Mouse (Mus musculus) frontal cortex, adult (tissue): ENCODE data around the gene Igsf8.

Experiments used
- ATAC-seq: cut with Nextera tagmentation; 2 replicates; pipeline ENCODE4 v1.9.2; 2017; ENCODE audit warnings: mild to moderate bottlenecking, moderate library complexity, mixed read lengths; ENCODE audit not compliant: low TSS enrichment

Gene Igsf8

DNA sequence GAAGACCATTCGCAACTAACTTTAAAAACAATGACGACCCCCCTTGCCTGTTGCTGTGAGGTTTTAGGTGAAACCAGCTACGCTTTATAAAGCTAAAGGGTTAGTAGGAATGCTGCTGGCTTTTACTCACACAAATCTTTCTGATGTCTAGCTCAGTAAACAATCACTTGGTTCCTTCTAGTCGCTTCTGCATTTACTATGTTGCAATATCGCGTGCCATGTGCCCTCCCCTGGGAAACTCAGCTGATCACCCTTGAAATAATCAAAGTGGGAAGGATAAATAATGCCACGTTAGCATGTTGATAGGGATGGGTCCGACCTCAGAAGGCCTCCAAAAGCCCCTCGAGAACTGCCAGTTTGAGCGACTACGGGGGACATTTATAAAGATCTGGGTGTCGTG is 85.9 kb downstream of the Igsf8 start:
- ATAC-seq: no peak

DNA sequence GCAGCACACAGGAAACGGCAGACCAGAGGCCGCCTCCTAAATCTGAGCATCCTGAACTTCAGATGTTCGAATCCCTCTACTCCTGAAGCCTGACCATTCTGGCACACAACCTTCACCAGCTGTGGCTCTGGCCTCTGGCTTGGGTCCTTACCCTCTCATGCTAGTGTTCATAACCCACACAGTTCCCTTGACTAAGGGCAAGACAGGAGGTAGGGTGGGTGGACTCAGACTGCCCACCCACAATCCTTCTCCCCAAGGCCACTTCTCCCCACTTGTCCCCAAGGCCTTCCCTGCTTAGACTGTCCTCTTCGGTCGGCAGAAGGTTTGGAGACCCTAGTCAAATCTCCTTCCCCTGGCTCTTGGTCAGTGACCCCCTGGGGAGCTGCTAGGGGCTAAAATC is 88.1 kb downstream of the Igsf8 start:
- ATAC-seq: no peak

GRCm38 (mm10) chr1:172349916-172350812 is 88.7 kb downstream of the Igsf8 start:
- peak; percentile 66 for ATAC-seq

- ATAC-seq: no peak
Measured at GRCm38 (mm10) chr1:172352001-172352400, 90.6 kb downstream of the Igsf8 start.

- no peak for ATAC-seq
Measured at GRCm38 (mm10) chr1:172352453-172352852, 91.0 kb downstream of the Igsf8 start.

DNA sequence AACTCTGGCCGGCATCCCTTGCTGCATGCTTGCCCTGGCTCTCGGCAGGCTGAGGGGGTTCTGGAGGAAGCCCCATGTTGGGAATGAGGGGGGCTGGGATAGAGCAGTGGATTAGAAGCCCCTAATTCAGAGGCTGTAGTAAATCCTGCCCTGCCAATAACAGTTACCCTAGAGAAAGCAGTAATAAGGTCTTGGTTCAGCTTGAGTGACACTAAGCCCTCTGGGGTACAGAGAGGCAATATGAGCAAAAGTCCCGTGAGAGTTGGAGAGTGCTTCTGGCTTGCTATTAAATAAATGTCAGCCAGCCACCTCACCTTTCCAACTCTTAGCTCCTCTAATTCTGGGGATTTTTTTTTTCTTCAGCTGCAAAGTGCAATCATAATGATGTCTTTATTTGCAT is 93.9 kb downstream of the Igsf8 start:
- ATAC-seq: no peak

GRCm38 (mm10) chr1:172357550-172357949 is 96.1 kb downstream of the Igsf8 start:
- peak; percentile 75 for ATAC-seq

DNA sequence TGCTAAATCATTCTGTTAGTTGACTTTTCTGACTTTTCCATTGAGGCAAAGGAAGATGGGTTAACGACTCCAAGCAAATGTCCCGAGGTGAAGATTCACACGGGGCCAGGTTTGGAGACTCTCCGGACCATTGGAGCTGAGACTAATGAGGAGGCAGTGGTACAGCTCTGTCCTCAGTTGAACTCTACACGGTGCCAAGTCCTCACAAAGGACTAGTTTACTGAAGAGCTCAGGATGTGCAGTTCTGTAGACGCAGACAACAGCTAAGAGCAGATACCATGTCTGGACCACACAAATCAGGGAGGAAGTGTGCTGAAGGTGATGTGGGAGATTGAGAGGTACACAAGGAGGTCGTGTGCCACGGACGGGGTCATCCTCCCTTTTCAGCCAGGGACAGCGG is 96.9 kb downstream of the Igsf8 start:
- no peak for ATAC-seq

DNA sequence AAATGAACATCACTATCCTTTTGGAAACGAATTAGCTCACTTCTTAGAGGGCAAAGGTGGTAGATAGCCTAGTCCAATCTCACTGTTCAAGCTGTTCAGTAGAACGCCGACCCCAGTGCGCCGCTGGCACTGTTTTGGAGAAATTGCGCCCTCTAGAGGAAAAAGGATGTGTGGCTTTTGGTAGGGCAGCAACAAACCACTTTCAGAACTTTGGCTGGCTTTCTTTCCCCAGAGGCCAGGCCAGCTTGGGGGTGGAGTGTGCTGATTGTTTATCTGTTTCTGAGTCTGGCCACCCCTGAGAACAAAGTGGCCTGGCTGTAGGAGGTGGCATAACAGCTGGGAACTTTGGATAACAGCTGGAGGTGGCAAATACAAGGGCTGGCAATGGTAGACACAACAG is 103.2 kb downstream of the Igsf8 start:
- ATAC-seq: peak; percentile 86

DNA sequence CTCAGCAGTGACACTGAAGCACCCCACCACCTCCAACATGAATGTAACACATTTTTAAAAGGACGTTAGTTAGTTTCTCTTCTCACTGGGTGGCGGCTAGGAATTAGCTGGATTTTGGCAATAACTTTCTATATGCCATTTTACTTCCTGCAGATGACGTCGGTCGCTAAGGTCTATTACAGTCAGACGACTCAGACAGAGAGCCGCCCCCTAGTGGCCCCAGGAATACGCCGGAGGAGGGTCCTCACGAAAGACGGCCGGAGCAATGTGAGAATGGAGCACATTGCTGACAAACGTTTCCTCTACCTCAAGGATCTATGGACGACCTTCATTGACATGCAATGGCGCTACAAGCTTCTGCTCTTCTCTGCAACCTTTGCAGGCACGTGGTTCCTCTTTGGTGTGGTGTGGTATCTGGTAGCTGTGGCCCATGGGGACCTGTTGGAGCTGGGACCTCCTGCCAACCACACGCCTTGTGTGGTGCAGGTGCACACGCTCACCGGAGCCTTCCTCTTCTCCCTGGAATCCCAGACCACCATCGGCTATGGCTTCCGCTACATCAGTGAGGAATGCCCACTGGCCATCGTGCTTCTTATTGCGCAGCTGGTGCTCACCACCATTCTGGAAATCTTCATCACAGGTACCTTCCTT is 107.5 kb downstream of the Igsf8 start:
- peak; percentile 22; the same call in 1 of the 2 replicates for ATAC-seq
